Mouse (Mus musculus): ENCODE data around the gene Vipr1.
A peak's percentile ranks its signal among the peaks of the same experiment; 100 is the strongest.

GRCm38 (mm10) chr9:121709898-121710583, 67.5 kb downstream of the Vipr1 start, which contains the start of gene Ss18l2:
- peak; percentile 72 for TF ChIP-seq EP300 (optimal IDR thresholded peaks at IDR 0.05)
- no peak for TF ChIP-seq CTCF (IDR thresholded peaks at IDR 0.05; ENCODE audit: low read depth)

Data from stomach, postnatal 0 days (tissue).